Mouse (Mus musculus): Measurements from ENCODE around the gene Ccdc63.

The Ccdc63 gene

DNA sequence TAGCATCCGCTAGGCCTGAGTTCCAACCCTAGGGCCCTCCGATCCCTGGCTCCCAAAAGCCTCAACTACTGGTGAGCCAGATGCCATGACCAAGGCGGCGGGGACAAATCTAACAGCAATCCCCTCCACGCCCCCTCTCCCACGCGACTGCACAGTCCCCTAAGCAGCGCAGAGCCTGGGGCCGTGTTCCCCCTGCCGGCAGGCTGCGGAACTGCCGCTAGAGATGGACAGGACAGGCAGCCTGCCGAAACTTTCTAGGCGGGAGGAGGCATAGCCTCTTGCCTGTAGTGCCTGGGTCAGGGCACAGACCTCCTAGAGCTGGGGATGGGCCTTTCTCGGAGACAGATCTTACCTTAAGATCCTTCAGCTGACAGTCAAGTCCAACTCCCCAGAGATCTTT is 49.6 kb downstream of the Ccdc63 start:
- CTCF ChIA-PET: no interaction called here

DNA sequence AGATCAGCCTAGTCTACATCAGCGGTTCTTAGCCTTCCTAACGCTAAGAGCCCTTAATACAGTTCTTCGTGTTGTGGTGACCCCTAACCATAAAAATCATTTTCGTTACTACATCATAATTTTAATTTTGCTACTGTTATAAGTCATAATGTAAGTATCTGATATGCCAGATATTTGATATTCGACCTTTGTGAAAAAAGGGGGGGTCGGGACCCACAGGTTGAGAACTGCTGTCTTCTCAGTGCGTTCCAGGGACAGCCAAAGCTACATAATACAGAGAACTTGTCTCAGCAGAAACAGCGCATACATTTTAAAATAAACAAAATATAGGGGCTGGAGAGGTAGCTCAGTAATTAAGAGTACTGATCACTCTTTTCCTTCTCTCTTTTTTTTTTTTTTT is 51.0 kb downstream of the Ccdc63 start:
- CTCF ChIA-PET: interaction anchor here (0.6 to 0.7 kb wide), 4 partner anchors 42 to 535 kb away, joined by 3 to 7 read pairs (median 6); no protein-coding TSS in a partner anchor

DNA sequence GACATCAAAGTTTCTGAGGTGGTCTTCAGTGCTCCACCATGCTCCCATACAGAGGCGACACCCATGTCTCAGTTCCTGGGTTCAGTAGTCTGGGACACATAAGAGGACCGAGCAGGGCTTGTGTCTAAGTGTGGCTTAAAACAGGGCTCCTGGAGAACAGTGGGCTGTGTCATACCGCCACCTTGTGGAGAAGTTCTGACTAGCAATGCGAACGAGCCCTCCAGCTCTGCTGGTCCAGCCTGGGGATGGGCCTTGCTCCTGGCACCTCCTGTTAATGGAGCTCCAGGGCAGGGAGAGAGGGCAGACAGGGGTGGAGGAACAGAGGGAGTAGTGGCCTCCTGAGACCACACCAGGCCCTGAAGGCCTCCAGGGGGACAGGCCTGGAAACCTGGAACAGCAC is 51.7 kb downstream of the Ccdc63 start:
- CTCF ChIA-PET: interaction anchor here (0.6 kb wide), 1 partner anchor 81 kb away, joined by 3 read pairs; no protein-coding TSS in a partner anchor

DNA sequence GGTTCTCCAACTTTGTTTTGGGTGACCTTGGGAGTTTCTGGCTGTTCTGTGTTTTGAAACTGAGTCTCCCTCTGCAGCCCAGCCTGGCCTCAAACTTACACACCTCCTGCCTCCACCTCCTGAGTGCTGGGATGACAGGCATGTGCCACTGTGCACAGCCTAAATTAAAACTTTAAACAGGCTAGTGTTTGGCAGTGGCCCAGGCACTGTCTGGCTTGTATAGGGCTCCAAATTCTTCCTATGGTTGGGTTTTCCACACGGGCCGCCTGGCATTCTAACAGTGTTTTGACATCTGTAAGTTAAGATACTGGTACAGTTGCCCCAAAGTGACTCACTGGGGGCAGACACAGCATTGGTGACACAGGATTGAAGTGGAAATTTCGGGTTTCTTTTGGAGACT is 54.5 kb downstream of the Ccdc63 start:
- CTCF ChIA-PET: no interaction called here

DNA sequence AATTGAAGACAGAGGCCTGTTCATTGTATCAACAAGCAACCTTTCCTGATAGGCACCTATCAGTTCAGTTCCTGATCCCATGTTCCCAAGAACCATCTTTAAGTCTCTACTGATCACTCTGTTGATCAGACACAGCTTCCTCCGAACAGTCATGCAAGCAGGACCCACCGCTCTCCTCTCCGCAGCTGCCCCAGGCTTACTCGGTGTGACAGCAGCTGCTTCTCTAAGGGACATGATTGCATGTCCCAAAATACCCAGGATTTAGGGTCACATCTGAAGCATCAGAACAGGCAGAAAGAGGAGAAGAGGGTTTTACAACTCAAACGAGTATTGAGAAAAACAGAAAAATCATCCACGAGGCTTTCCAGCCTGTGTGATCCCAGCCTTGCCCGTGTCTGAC is 55.3 kb downstream of the Ccdc63 start:
- CTCF ChIA-PET: no interaction called here

DNA sequence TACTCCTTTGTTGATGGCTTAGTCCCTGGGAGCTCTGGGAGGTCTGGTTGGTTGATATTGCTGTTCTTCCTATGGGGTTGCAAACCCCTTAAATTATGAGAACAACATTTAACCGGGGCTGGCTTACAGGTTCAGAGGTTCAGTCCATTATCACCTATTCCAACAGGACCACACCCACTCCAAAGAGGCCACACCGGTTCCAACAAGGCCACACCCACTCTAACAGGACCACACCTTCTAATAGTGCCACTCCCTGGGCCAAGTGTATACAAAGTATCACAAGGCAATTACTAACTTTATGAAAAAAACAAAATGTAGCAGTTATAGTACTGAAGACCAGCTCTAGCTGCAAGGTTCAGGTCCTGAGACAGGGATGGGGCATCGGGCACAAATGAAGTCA is 56.2 kb downstream of the Ccdc63 start:
- CTCF ChIA-PET: no interaction called here

DNA sequence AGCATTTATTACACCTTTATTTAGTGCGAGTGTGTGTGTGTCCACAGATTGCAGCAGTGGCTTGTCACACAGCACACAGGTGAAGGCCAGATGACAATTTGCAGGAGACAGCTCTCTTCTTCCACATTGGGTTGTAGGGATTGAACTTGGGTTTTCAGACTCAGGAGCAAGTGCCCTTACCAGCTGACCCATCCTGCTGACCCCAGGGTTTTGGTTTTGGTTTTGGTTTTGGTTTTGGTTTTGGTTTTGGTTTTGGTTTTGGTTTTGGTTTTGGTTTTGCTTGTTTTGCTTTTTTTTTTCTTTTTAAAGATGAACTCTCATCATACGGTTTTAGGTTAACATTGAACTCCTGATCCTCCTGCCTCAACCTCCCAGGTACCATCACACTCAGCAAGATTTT is 57.3 kb downstream of the Ccdc63 start:
- CTCF ChIA-PET: no interaction called here

DNA sequence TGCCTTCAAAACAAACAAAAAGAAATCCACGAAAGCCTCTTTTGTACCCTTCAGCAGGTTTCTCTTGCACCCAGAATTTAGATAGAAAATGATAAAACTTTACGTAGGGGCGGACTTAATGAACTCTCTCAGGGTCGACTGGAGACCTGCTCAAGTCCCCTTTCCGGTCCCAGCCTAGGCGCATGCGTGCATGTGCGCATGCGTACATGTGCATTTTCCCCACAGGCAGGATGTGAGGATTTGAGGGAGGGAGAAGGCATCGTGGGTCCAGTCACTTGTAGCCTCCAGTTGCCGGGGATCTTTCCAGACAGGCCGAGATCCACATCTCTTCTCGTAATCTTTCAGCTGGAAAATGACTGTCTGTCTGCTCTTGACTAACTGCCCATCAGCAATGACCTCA is 59.2 kb downstream of the Ccdc63 start:
- CTCF ChIA-PET: interaction anchor here (0.5 kb wide), 1 partner anchor 82 kb away, joined by 3 read pairs; no protein-coding TSS in a partner anchor

DNA sequence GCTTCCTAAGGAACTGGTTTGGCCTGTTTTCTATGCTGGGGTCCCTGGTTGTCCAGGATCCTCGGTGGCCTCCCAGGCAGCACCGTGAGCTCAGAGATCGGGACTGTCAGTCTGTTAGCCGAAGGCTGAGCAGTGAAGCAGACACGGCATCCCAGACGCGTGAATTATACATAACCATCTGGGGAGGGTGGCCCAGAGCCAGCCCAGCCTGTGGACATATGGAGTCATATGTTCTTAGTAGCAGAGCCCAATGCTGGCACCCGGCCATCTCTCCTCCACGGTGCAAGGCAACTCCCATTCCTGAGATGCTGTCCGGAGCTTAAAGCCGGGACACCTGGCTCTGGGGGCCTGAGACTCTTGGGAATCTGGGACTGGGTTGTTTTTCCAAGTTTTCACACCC is 59.7 kb downstream of the Ccdc63 start:
- CTCF ChIA-PET: no interaction called here

DNA sequence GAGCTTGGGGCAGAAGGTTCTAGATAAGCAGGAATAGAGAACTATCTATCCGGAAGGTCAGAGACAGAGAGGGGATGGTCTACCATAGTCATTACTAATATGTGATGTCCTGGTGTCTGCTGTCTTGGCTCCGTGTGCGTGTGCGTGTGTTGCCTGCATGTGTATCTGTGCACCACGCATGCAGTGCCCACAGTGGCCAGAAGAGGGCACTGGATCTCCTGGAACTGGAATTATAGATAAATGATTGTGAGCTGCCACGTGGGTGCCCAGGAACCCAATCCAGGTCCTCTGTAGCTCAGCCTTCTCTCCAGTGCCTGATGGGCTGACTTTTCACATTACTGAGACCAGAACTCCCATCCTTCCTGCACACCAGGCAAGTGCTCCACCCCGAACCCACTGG is 60.8 kb downstream of the Ccdc63 start:
- CTCF ChIA-PET: no interaction called here

DNA sequence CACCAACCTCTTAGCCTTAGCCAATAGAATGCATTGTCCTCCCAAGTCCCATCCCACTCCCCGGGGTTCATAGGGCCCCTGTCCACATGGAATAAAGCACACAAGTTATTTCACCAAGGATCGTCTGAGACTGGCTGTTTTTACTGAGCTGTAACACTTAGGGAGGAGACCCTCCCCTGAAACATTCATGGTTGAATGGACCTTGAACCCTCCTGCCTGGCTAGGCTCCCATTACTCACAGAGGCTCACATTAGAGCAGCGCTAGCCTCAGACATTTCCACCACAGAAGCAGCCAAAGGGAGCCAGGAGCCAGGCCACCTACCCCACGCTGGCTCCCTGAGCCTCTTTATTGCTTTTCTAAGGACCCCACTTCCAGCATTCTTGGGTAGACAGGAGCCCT is 63.4 kb downstream of the Ccdc63 start:
- CTCF ChIA-PET: no interaction called here

DNA sequence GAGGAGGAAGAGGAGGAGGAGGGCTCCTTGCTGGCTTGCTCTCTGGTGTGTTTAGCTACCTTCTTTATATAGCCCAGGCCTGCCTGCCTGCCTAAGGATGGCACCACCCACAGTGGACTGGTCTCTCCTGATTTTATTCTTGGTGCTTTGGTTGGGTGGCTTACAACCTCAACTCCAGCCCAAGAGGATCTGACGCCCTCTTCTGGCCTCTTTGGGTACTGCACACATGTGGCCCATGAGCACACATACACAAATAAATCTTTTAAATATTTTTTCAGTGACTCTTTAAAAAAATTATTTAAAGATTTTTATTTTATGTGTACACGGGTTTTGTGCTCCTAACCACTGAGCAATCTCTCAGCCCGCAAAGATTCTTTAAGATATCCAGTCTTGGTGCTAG is 64.9 kb downstream of the Ccdc63 start:
- CTCF ChIA-PET: no interaction called here

DNA sequence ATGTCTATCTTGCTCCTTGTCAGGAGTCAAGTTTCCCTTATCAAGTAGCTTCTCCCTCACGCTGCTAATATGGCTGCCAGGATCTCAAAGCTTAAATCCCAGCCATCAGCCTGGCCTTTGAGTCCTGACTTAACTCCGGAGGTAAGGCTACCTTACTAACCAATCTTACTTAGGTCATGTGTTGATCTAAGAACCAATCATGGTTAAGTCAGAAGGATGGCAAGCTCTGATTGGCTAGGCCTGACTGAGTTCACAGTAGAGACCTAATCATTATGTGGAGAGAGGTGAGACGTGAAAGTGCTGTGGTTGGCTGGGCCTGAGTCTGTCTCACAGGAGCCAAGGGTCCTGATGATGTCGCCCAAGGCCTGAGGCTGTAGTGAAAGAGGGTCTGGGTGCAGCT is 68.6 kb downstream of the Ccdc63 start:
- CTCF ChIA-PET: interaction anchor here (0.6 kb wide), 1 partner anchor 12 kb away, joined by 4 read pairs; no protein-coding TSS in a partner anchor

DNA sequence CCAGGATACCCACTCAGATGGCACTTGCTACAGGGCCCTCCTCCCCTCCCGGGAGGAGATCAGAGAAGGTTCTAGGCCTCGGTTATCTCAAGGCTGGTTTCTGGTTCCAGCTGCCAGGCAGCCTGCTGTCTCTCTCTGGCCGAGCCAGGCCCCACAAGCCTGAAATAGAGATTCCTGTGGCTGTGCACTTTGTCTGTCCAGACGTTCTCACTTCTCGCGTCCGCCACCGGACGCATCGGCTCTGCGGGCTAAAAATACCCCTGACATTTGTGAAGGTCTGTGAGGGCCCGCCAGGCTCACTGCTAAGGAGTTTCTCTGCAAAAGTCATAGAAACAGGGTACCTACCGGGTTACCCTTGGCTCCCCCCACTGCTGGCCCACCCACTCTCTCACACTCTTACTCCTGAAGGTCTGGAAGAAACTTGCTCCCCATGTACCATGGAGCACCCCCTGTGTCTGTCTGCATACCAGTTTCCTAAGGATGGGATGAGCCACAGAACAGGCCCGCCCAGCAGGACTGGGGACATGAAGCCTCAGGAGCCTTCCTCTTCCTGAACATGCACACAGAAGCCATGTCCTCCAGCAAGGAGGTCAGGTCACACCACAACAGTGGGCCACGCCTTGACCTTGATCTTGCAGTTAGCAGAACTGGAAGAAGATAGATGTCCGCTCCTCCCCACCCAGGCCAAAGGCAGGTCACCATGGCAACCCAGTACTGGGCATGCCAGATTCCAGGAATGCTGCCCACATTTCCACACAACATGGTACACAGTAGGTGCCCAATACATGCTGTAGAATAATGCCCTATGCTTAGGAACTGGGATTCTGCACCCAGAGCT is 69.4 kb downstream of the Ccdc63 start:
- CTCF ChIA-PET: no interaction called here

DNA sequence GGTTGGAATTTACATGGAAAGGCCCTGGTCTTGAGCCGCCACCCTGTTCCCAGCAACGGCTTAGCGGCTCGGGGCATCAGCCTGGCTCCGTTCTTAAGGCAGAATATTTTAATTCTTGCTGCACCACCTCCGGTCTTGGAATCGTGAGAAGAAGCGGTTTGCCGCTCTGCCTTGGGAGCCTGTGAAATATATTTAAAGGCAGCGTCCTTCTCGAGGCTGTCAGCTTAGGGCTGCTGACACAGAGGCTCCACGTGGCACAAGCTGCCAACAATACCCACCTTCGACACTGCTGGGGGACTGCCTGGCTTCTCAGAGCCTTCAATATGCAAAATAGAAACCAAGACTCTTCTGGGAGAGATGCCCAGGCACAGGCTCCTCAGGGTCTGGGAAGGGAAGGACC is 72.1 kb downstream of the Ccdc63 start:
- CTCF ChIA-PET: no interaction called here

DNA sequence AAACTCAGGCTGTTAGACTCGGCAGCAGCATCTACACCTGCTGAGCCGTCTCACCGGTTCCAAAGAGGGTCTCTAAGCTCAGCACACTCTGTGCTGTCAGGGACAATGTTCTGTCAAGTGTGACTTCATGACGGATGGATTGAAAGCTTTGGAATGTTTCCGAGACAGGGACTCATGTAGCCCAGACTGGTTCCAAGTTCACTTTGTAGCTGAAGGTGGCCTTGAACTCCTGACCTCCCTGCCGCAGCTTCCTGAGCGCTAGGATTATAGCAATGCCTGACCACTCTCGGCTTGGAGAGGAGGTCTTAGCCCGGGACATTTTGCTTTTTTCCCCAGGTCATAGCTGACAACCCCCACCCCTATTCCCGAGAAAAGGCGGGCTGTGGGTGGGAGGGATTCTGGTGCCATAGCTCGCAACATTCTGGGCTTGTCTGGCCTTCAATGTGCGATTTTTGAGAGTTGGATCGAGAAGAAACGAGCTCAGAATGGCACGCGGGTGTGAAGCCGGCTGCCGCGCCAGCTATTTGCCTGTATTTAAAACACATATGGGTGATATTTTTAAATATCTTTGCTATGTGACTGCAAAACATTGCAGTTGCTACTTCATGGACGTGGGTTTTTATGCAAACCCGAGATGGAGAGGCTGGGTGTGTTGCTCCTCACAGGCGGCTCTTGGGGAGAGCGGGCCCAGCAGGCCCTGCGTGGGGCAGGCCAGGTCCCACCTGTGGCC is 77.3 kb downstream of the Ccdc63 start:
- CTCF ChIA-PET: interaction anchor here (0.6 kb wide), 1 partner anchor 275 kb away, joined by 3 read pairs; no protein-coding TSS in a partner anchor

DNA sequence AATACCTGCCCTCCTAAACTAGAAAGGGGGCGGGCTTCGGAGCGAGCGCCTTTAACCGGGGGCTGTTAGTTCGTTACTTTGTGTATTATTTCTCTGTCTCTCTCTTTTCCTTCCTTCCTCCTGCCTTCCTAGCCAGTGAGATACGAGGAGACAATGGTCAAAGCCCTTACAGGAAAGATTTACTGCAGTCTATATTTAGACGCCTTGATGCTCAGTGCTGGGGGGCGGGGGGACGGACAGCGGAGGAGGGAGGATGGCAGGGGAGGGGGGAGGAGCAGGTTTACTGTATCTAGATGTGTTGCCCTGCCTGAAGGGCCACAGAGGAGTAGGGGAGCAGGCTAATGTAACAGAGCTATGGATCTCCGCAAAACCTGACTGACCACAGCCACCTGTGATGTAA is 78.1 kb downstream of the Ccdc63 start:
- CTCF ChIA-PET: no interaction called here

DNA sequence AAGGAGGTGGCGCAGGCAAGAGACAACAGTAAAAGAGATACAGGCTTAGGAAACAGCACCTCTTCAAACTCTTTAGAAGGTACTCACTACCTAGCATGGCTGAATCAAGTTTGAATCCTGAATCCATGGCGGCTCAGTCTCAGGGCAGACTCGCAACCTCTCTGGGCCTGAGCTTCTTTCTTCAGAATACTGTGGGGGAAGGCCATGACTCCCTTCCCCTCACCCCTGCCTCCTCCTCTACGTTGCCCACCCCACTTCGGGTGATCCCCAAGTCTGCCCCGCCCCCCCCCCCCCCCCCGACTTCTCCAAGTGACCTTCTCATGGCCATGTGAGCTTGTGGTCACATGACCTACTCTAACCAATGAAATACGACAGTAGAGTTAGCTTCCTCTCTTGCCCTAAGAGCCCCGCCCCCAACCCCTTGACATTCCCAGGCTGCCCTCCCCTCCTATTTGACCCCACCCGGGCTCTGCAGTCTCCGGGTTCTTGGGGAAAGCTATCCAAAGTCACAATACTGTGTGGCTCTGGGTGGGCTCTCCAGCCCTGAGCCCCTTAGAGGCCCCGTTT is 79.8 kb downstream of the Ccdc63 start:
- CTCF ChIA-PET: interaction anchor here (0.7 kb wide), 1 partner anchor 1787 kb away, joined by 3 read pairs; no protein-coding TSS in a partner anchor

DNA sequence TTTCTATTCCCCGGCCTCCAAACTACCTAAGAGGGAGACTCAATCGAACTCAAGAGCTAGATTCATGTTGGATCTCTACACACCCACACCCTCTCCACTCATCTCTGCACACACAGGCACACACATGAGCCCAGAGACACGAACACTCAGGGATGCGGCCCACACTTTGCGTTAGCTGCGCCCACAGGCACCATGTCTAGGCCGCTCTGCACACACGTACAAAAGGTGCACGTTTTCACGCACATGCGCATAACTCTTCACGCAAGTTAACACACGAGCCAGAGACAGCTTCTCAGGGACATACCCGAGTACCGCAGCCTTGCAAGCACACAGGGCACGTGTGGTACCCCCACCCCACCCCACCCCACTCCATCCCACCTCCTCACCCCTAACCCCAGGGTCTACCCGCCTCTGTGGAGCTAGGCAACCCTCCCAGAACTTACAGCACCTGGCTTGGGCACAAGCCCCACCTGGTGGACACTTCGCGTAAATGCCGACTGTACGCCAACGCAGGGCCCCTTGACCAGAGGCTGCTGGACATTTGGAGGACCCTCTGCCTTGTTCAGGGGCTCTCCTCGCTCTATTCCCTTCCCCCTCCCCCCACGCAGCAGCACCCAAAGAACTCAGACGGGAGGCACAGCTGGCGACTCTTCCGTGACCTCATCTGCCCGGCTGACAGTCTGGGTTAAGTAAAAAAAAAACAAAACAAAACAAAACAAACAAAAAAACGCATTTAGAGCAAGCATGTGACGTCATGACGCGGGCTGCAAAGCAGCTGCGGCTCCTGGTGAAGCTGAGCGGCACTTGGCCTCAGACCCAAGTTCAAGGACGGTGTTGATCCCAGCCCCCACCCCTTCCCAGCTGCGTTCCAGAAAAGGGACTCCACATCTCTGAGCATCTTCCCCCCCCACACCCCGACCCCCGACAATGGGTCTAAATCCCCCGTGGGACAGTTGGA is 81.3 kb downstream of the Ccdc63 start:
- CTCF ChIA-PET: interaction anchor here (0.5 to 0.7 kb wide), 2 partner anchors 13 to 159 kb away, joined by 4 read pairs; no protein-coding TSS in a partner anchor
